Mouse (Mus musculus) small intestine, adult 2 months (tissue): ENCODE data around the gene Abhd4.

Source experiments
- CTCF ChIP-seq: fragments of 200-500 bp; IDR thresholded peaks from 2 replicates; pipeline ENCODE4 v1.5.1; 2012; ENCODE audit warnings: low read depth, mild to moderate bottlenecking, control low read depth, inconsistent platforms, low read length, moderate library complexity, mixed read lengths; ENCODE audit not compliant: insufficient replicate concordance, insufficient read length; ENCODE audit errors: extremely low read depth
- POLR2A ChIP-seq: fragments of 200-500 bp; IDR thresholded peaks from 2 replicates; pipeline ENCODE4 v1.6.1; 2012; ENCODE audit warnings: low read depth, mild to moderate bottlenecking, control low read depth, inconsistent platforms, low read length, moderate library complexity

DNA sequence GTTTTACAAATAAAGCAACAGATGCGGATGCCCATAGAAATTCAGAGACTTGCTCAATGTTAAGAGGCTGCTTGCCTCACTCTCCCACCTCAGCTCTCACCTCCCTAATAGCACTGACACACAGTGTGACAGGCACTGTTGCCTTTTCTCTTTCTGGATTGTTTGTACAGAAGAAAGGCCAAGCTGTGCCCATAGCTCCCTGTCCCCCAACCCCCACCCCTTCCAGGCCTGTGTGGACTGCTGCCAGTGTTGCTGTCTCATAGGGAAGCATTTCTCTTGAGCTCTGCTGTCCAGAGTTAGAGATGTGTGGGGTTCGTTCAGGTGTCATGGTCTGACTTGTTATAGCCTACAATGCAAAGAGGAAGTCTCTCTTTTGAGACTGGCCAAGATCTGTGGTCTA, 6.2 kb downstream of the Abhd4 start:
- TF ChIP-seq CTCF (no peak), POLR2A (no peak)
